Mouse (Mus musculus) embryonic facial prominence, embryonic 12.5 days (tissue): ENCODE data around the gene Chic2. TPM values are rescaled to one million over a fixed set of nuclear protein-coding genes. Genes with fewer than 3 reads are reported as not detected.

Experiments used
- ATAC-seq: fragments of 200-750 bp; cut with Nextera tagmentation; 2 replicates; pipeline ENCODE4 v1.8.0; 2017; ENCODE audit not compliant: insufficient number of reproducible peaks, insufficient read depth, low FRiP score, low TSS enrichment
- H3K27ac ChIP-seq: fragments of 300-500 bp; sonication (generic); 2 replicates; pipeline ENCODE4 v1.5.1; 2016; ENCODE audit warnings: mild to moderate bottlenecking
- H3K27me3 ChIP-seq: fragments of 300-500 bp; sonication (generic); 2 replicates; pipeline ENCODE4 v1.6.1; 2016; ENCODE audit warnings: mild to moderate bottlenecking, moderate library complexity
- H3K36me3 ChIP-seq: fragments of 300-500 bp; sonication (generic); 2 replicates; pipeline ENCODE4 v1.6.1; 2016; ENCODE audit warnings: mild to moderate bottlenecking
- H3K4me1 ChIP-seq: fragments of 300-500 bp; sonication (generic); 2 replicates; pipeline ENCODE4 v1.6.1; 2016
- H3K4me2 ChIP-seq: fragments of 300-500 bp; sonication (generic); replicated peaks from 2 replicates; pipeline ENCODE4 v1.6.1; 2016; ENCODE audit warnings: mild to moderate bottlenecking, moderate library complexity
- H3K4me3 ChIP-seq: fragments of 300-500 bp; sonication (generic); 2 replicates; pipeline ENCODE4 v1.5.1; 2016; ENCODE audit warnings: mild to moderate bottlenecking
- H3K9ac ChIP-seq: fragments of 300-500 bp; sonication (generic); 2 replicates; pipeline ENCODE4 v1.6.1; 2016; ENCODE audit warnings: mild to moderate bottlenecking, moderate library complexity
- H3K9me3 ChIP-seq: fragments of 300-500 bp; sonication (generic); 2 replicates; pipeline ENCODE4 v1.6.1; 2016; ENCODE audit warnings: mild to moderate bottlenecking, moderate library complexity
- WGBS: fragments of 180-500 bp; shearing (Covaris S2); methylation state at CpG from one replicate; pipeline ENCODE4 v1.1.7; 2016; 5-methylcytosine and 5-hydroxymethylcytosine counted together
- polyA plus RNA-seq: library from polyadenylated mRNA; unstranded; fragments of >200 nt; fragmentation: Nextera tagmentation; extraction: Ambion mirVana; gene quantifications from 2 replicates; pipeline ENCODE4 v1.2.1, GENCODE M21; 2016

Chic2 gene
- polyA plus RNA-seq, 1 experiment from 2014 or later: 51.8 TPM

- Histone ChIP-seq H3K4me3 (no peak overlapping the region), H3K27me3 (peaks cover 16% of the 10 kb centered on the region), H3K4me1 (peaks cover 10% of the 10 kb centered on the region), H3K36me3 (no peaks in the 10 kb centered on the region), H3K9me3 (no peaks in the 10 kb centered on the region), H3K4me2 (no peak overlapping the region), H3K27ac (no peak overlapping the region), H3K9ac (no peak overlapping the region)
- no peak for ATAC-seq
- 11% methylated on average over 4 of the region's 4 CpGs for whole genome bisulfite sequencing
Observed at GRCm38 (mm10) chr5:75063177-75063576, 18.6 kb upstream of the Chic2 start.

- ATAC-seq: no peak
- no peaks in the 10 kb centered on the region for H3K27me3 ChIP-seq
- no peak overlapping the region for H3K4me2 ChIP-seq
- no peak overlapping the region for H3K9ac ChIP-seq
- no peaks in the 10 kb centered on the region for H3K4me1 ChIP-seq
- no peaks in the 10 kb centered on the region for H3K9me3 ChIP-seq
- H3K4me3 ChIP-seq: no peak overlapping the region
- WGBS: 69% methylated on average over 4 of the region's 4 CpGs
- H3K27ac ChIP-seq: no peak overlapping the region
- no peaks in the 10 kb centered on the region for H3K36me3 ChIP-seq
Observed at GRCm38 (mm10) chr5:75051109-75051508, 6.5 kb upstream of the Chic2 start.

- Histone ChIP-seq H3K36me3 (no peaks in the 10 kb centered on the region), H3K4me1 (peaks cover 7% of the 10 kb centered on the region), H3K27me3 (no peaks in the 10 kb centered on the region), H3K27ac (no peak overlapping the region), H3K9ac (no peak overlapping the region), H3K9me3 (no peaks in the 10 kb centered on the region), H3K4me3 (no peak overlapping the region), H3K4me2 (no peak overlapping the region)
- no peak for ATAC-seq
- WGBS: 62% methylated on average over 15 of the region's 15 CpGs
Observed at GRCm38 (mm10) chr5:75046681-75047321, 2.2 kb upstream of the Chic2 start.

GRCm38 (mm10) chr5:75045371-75045770 is 797 bp upstream of the Chic2 start:
- Histone ChIP-seq H3K4me1 (peaks cover 7% of the 10 kb centered on the region), H3K9ac (no peak overlapping the region), H3K4me2 (no peak overlapping the region), H3K9me3 (no peaks in the 10 kb centered on the region), H3K27me3 (no peaks in the 10 kb centered on the region), H3K36me3 (peaks cover 3% of the 10 kb centered on the region; the same call in 1 of the 2 replicates), H3K27ac (no peak overlapping the region), H3K4me3 (no peak overlapping the region)
- ATAC-seq: no peak
- 89% methylated on average over 7 of the region's 7 CpGs for WGBS

GRCm38 (mm10) chr5:75043621-75044301 is 813 bp downstream of the Chic2 start:
- Histone ChIP-seq H3K9ac (peak overlapping the region; percentile 99), H3K36me3 (peaks cover 3% of the 10 kb centered on the region; the same call in 1 of the 2 replicates), H3K27me3 (no peaks in the 10 kb centered on the region), H3K4me1 (peaks cover 7% of the 10 kb centered on the region), H3K4me3 (peak overlapping the region; percentile 96), H3K4me2 (peak overlapping the region; percentile 80), H3K27ac (peak overlapping the region; percentile 85), H3K9me3 (no peaks in the 10 kb centered on the region)
- ATAC-seq: peak; percentile 82
- WGBS: under 1% methylated on average over 36 of the region's 36 CpGs

GRCm38 (mm10) chr5:75043011-75043445 is 1.5 kb downstream of the Chic2 start:
- peak overlapping the region; percentile 96 for H3K4me3 ChIP-seq
- peaks cover 7% of the 10 kb centered on the region for H3K4me1 ChIP-seq
- no peak overlapping the region for H3K27ac ChIP-seq
- no peak for ATAC-seq
- peak overlapping the region; percentile 80 for H3K4me2 ChIP-seq
- 62% methylated on average over 9 of the region's 9 CpGs for WGBS
- peak overlapping the region; percentile 99 for H3K9ac ChIP-seq
- no peaks in the 10 kb centered on the region for H3K9me3 ChIP-seq
- peaks cover 3% of the 10 kb centered on the region; the same call in 1 of the 2 replicates for H3K36me3 ChIP-seq
- H3K27me3 ChIP-seq: no peaks in the 10 kb centered on the region

- H3K9me3 ChIP-seq: no peaks in the 10 kb centered on the region
- H3K4me3 ChIP-seq: no peak overlapping the region
- 82% methylated on average over 1 of the region's 1 CpGs for WGBS
- peaks cover 7% of the 10 kb centered on the region for H3K4me1 ChIP-seq
- ATAC-seq: no peak
- no peak overlapping the region for H3K27ac ChIP-seq
- H3K9ac ChIP-seq: no peak overlapping the region
- no peak overlapping the region for H3K4me2 ChIP-seq
- no peaks in the 10 kb centered on the region for H3K27me3 ChIP-seq
- H3K36me3 ChIP-seq: peaks cover 3% of the 10 kb centered on the region; the same call in 1 of the 2 replicates
Observed at GRCm38 (mm10) chr5:75039307-75039706, 5.3 kb downstream of the Chic2 start.

- H3K27me3 ChIP-seq: no peaks in the 10 kb centered on the region
- no peaks in the 10 kb centered on the region for H3K9me3 ChIP-seq
- 0 out of 2 replicates have a peak, but pooled peaks cover 2% of the 10 kb centered on the region for H3K4me1 ChIP-seq
- H3K4me3 ChIP-seq: no peak overlapping the region
- 89% methylated on average over 3 of the region's 3 CpGs for WGBS
- ATAC-seq: no peak
- no peaks in the 10 kb centered on the region for H3K36me3 ChIP-seq
- H3K27ac ChIP-seq: no peak overlapping the region
- no peak overlapping the region for H3K4me2 ChIP-seq
- no peak overlapping the region for H3K9ac ChIP-seq
Observed at GRCm38 (mm10) chr5:75035475-75035874, 9.1 kb downstream of the Chic2 start.

- no peaks in the 10 kb centered on the region for H3K27me3 ChIP-seq
- no peak overlapping the region for H3K27ac ChIP-seq
- H3K9ac ChIP-seq: no peak overlapping the region
- 58% methylated on average over 1 of the region's 1 CpGs for WGBS
- no peak overlapping the region for H3K4me2 ChIP-seq
- H3K4me3 ChIP-seq: no peak overlapping the region
- no peaks in the 10 kb centered on the region for H3K9me3 ChIP-seq
- H3K4me1 ChIP-seq: 0 out of 2 replicates have a peak, but pooled peaks cover 2% of the 10 kb centered on the region
- no peaks in the 10 kb centered on the region for H3K36me3 ChIP-seq
- ATAC-seq: no peak
Observed at GRCm38 (mm10) chr5:75014768-75015167, 29.8 kb downstream of the Chic2 start.

GRCm38 (mm10) chr5:75012771-75013421 is 31.7 kb downstream of the Chic2 start:
- Histone ChIP-seq H3K4me2 (no peak overlapping the region), H3K27me3 (no peaks in the 10 kb centered on the region), H3K36me3 (peaks cover 9% of the 10 kb centered on the region; the same call in 1 of the 2 replicates), H3K4me1 (0 out of 2 replicates have a peak, but pooled peaks cover 2% of the 10 kb centered on the region), H3K9me3 (no peaks in the 10 kb centered on the region), H3K9ac (no peak overlapping the region), H3K4me3 (no peak overlapping the region), H3K27ac (no peak overlapping the region)
- 61% methylated on average over 8 of the region's 8 CpGs for WGBS
- no peak for ATAC-seq

GRCm38 (mm10) chr5:75011985-75012738 is 32.4 kb downstream of the Chic2 start:
- H3K36me3 ChIP-seq: peaks cover 10% of the 10 kb centered on the region; the same call in 1 of the 2 replicates
- 0 out of 2 replicates have a peak, but pooled peaks cover 2% of the 10 kb centered on the region for H3K4me1 ChIP-seq
- no peaks in the 10 kb centered on the region for H3K9me3 ChIP-seq
- no peak overlapping the region for H3K9ac ChIP-seq
- no peak overlapping the region for H3K4me3 ChIP-seq
- no peak for ATAC-seq
- H3K27me3 ChIP-seq: no peaks in the 10 kb centered on the region
- H3K4me2 ChIP-seq: no peak overlapping the region
- H3K27ac ChIP-seq: no peak overlapping the region
- 78% methylated on average over 4 of the region's 4 CpGs for WGBS
